Mouse (Mus musculus) kidney, embryonic 16.5 days (tissue): ENCODE measurements around the gene Tsx. TPM values are rescaled to one million over a fixed set of nuclear protein-coding genes. Genes with fewer than 3 reads are reported as not detected.

Source experiments
- ATAC-seq: fragments of 200-750 bp; cut with Nextera tagmentation; 2 replicates; pipeline ENCODE4 v1.8.0; 2017; ENCODE audit warnings: moderate TSS enrichment; ENCODE audit not compliant: low FRiP score, low TSS enrichment
- H3K27ac ChIP-seq: fragments of 300-500 bp; sonication (generic); 2 replicates; pipeline ENCODE4 v1.5.1; 2014; ENCODE audit warnings: low read length
- H3K27me3 ChIP-seq: fragments of 300-500 bp; sonication (generic); 2 replicates; pipeline ENCODE4 v1.6.1; 2014; ENCODE audit warnings: low read length, control low read depth, mixed read lengths; ENCODE audit not compliant: insufficient read depth
- H3K36me3 ChIP-seq: fragments of 300-500 bp; sonication (generic); 2 replicates; pipeline ENCODE4 v1.6.1; 2014; ENCODE audit warnings: low read length, control low read depth, mixed read lengths; ENCODE audit not compliant: insufficient read depth
- H3K4me1 ChIP-seq: fragments of 300-500 bp; sonication (generic); 2 replicates; pipeline ENCODE4 v1.6.1; 2014; ENCODE audit warnings: low read length, control low read depth, mixed read lengths; ENCODE audit not compliant: insufficient read depth
- H3K4me2 ChIP-seq: fragments of 300-500 bp; sonication (generic); replicated peaks from 2 replicates; pipeline ENCODE4 v1.6.1; 2014; ENCODE audit warnings: low read depth, low read length
- H3K4me3 ChIP-seq: fragments of 300-500 bp; sonication (generic); 2 replicates; pipeline ENCODE4 v1.5.1; 2014; ENCODE audit warnings: mild to moderate bottlenecking, low read length
- H3K9ac ChIP-seq: fragments of 300-500 bp; sonication (generic); replicated peaks from 2 replicates; pipeline ENCODE4 v1.6.1; 2014; ENCODE audit warnings: low read length
- H3K9me3 ChIP-seq: fragments of 300-500 bp; sonication (generic); 2 replicates; pipeline ENCODE4 v1.6.1; 2016; ENCODE audit warnings: low read length, control low read depth
- WGBS: fragments of 180-500 bp; shearing (Covaris S2); extraction: QIAGEN DNeasy Blood & Tissue Kit; methylation state at CpG from one replicate; pipeline ENCODE4 v1.1.7; 2014; 5-methylcytosine and 5-hydroxymethylcytosine counted together
- polyA plus RNA-seq: library from polyadenylated mRNA; unstranded; fragments of >200 nt; fragmentation: Nextera tagmentation; extraction: Ambion mirVana; gene quantifications from 2 replicates; pipeline ENCODE4 v1.2.1, GENCODE M21; 2015

The Tsx gene
- polyA plus RNA-seq, result 0.20 and 0.67 TPM in 2 replicates

DNA sequence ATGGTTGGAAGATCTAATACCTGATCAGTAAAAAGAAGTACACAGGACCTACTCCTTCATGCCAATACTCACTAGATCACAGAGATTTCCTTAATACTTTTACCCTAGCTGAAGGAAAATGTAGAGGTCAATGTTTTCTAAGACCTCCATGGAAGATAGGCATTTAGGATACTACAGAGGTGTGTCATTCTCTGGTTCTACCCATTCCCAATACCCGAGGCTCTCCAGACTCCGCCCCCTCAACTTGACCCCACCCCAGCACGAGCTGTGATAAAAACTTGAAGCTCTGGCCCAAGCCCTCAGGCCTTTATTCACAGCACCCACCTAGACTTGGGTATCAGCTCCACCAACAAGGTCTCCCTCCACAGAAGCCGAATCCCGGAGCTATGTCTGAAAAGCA lies at the start of gene Tsx:
Gene Tsx (plus strand): TSS at position 301 of the 400 bp plus-strand sequence.
- Histone ChIP-seq H3K4me1 (no peaks in the 10 kb centered on the region), H3K4me2 (no peak within 1 kb of the TSS), H3K4me3 (no peak within 1 kb of the TSS), H3K9me3 (no peaks in the 10 kb centered on the region), H3K36me3 (no peaks in the 10 kb centered on the region), H3K9ac (no peak within 1 kb of the TSS), H3K27me3 (peaks cover 21% of the 10 kb centered on the region; the same call in 1 of the 2 replicates), H3K27ac (no peak within 1 kb of the TSS)
- WGBS, result 74% methylated on average over 5 of the region's 5 CpGs
- ATAC-seq, result no peak

DNA sequence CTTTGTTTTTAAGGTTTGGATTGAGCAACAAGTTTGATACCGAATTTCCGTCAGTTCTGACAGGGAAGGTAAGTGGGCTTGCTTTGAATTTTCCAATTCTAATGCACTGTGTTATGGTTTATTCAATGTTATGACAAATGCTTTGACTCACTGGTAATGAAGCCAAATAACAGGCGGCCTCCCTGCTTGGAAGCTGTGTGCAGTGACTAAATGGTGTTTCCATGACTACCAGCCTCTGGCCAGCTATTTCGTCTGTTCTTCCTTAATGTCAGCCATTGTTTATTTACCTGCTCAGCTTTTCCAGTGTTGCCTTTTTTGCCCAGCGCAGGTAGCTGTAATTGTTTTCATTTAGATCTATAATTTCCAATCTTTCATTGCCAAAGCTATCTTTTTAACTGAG lies 48.1 kb upstream of the Tsx start:
- Histone ChIP-seq H3K27ac (no peak overlapping the region), H3K4me1 (no peaks in the 10 kb centered on the region), H3K9me3 (no peaks in the 10 kb centered on the region), H3K4me3 (no peak overlapping the region), H3K4me2 (no peak overlapping the region), H3K36me3 (no peaks in the 10 kb centered on the region), H3K27me3 (peaks cover 6% of the 10 kb centered on the region; the same call in 1 of the 2 replicates), H3K9ac (no peak overlapping the region)
- ATAC-seq, result no peak
- 66% methylated on average over 5 of the region's 5 CpGs for WGBS

DNA sequence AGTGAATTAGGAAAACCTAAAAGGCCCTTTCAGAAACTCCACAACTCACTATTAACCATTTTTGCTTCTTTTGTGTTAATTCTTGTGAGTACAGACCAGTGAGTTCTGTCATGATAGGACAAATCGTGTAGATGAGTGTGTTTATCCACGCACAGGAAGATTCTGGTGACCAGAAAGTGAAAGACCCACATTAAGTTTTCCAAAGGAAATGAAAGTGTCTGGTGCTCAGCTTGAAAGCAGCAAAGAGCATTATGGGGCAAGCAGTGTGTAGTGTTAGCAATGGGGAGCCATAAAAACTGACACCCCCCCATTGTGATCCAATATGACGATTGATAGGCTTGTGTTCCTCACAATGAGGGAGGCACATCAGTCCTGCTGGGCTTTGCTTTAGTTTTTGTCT lies 45.6 kb upstream of the Tsx start:
- WGBS, result 70% methylated on average over 3 of the region's 3 CpGs
- H3K9ac ChIP-seq, result no peak overlapping the region
- H3K4me2 ChIP-seq, result no peak overlapping the region
- no peaks in the 10 kb centered on the region for H3K36me3 ChIP-seq
- no peak for ATAC-seq
- no peaks in the 10 kb centered on the region for H3K4me1 ChIP-seq
- H3K9me3 ChIP-seq, result no peaks in the 10 kb centered on the region
- no peak overlapping the region for H3K4me3 ChIP-seq
- no peak overlapping the region for H3K27ac ChIP-seq
- peaks cover 8% of the 10 kb centered on the region; the same call in 1 of the 2 replicates for H3K27me3 ChIP-seq

DNA sequence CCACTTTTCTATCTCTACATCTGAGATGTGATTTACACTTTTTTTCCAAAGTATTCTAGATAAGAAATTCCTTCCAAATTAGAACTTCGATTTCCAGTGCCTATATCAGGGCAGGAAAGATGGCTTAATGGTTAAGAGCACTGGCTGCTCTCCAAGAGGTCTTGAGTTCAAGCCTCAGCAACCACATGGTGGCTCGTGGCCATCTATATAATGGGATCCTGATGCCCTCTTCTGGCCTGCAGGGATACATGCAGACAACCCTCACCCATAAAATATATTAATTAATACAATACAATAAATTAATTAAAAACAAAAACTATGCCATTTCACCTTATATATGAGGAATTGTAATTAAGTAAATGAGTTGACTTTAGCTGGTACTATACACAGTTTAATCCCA lies 43.0 kb upstream of the Tsx start:
- ATAC-seq, result no peak
- Histone ChIP-seq H3K36me3 (no peaks in the 10 kb centered on the region), H3K27me3 (peaks cover 8% of the 10 kb centered on the region; the same call in 1 of the 2 replicates), H3K27ac (no peak overlapping the region), H3K4me2 (no peak overlapping the region), H3K9ac (no peak overlapping the region), H3K9me3 (no peaks in the 10 kb centered on the region), H3K4me1 (no peaks in the 10 kb centered on the region), H3K4me3 (no peak overlapping the region)
- WGBS, result 63% methylated on average over 2 of the region's 2 CpGs

DNA sequence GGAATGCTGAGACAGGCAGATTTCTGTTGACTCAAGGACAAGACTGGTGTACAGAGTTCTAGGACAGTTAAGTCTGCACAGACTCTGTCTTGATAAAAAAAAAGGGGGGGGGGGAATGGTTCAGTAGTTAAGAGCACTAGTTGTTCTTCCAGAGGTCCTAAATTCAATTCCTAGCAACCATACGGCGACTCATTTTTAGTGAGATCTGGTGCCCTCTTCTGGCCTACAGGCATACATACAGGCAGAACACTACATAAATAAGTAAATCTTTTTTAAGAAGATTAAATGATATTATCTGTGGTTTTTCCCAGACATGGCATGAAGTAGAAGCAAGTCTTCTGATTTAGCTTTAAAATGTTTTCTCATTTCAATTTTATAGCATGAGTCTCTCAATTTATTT lies 42.6 kb upstream of the Tsx start:
- Histone ChIP-seq H3K36me3 (no peaks in the 10 kb centered on the region), H3K27me3 (peaks cover 8% of the 10 kb centered on the region; the same call in 1 of the 2 replicates), H3K4me3 (no peak overlapping the region), H3K9me3 (no peaks in the 10 kb centered on the region), H3K4me2 (no peak overlapping the region), H3K4me1 (no peaks in the 10 kb centered on the region), H3K9ac (no peak overlapping the region), H3K27ac (no peak overlapping the region)
- WGBS, result 43% methylated on average over 2 of the region's 2 CpGs
- ATAC-seq, result no peak

DNA sequence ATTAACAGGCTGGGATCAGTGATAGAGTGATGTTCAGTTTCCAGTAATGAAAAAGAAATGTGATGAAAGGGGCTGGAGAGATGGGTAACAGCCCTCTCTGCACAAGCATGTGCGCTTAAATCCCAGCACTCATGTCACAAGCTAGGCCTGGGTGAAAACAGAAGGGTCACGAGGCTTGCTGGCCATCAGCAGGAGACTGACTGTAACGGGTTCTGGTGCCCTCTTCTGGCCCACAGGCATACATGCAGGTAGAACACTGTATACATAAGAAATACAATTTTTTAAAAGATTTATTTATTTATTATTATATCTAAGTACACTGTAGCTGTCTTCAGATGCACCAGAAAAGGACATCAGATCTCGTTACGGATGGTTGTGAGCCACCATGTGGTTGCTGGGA lies 40.0 kb upstream of the Tsx start:
- WGBS, result 70% methylated on average over 5 of the region's 5 CpGs
- ATAC-seq, result no peak

DNA sequence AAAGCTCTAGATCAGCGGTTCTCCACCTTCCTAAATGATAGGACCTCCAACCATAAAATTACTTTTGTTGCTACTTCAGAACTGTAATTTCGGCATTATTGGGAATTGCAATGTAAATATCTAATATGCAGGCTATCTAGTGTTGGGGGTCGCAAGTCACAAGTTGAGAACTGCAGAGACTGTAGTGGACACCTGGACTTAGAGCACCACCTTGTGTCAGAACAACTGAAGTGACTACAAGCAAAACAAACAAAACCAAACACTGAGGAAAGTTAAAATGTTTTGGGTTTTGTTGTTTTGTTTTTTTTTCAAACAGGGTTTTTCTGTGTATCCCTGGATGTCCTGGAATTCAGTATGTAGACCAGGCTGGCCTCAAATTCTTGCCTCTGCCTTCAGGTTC lies 29.7 kb upstream of the Tsx start:
- 75% methylated on average over 3 of the region's 3 CpGs for WGBS
- Histone ChIP-seq H3K4me1 (no peaks in the 10 kb centered on the region), H3K4me2 (no peak overlapping the region), H3K36me3 (no peaks in the 10 kb centered on the region), H3K4me3 (no peak overlapping the region), H3K27ac (no peak overlapping the region), H3K9me3 (no peaks in the 10 kb centered on the region), H3K9ac (no peak overlapping the region), H3K27me3 (peaks cover 5% of the 10 kb centered on the region; the same call in 1 of the 2 replicates)
- no peak for ATAC-seq

More for the DNA sequence above, 40.0 kb upstream of the Tsx start:
- H3K4me2 ChIP-seq, result no peak overlapping the region
- no peak overlapping the region for H3K4me3 ChIP-seq
- no peaks in the 10 kb centered on the region for H3K36me3 ChIP-seq
- no peaks in the 10 kb centered on the region for H3K4me1 ChIP-seq
- H3K27me3 ChIP-seq, result peaks cover 13% of the 10 kb centered on the region; the same call in 1 of the 2 replicates
- H3K27ac ChIP-seq, result no peak overlapping the region
- H3K9ac ChIP-seq, result no peak overlapping the region
- no peaks in the 10 kb centered on the region for H3K9me3 ChIP-seq

DNA sequence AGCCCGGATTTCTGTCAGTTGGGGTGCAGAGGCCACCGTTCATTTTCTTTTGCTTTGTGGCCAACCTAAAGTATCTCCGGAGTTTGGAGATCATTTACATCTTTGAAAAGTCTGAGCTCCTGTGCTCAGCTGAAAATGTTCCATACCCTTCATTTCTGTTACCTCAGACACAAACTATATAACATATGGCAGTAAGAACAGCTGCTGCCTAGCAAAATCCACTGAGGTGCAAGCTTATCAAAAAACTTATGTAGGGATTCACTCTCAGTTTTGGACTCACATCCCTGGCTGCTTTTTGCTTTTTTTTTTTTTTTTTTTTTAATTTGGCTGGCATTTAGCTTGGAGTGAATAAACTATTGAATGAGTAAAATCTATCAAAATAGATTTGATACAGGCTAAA lies 26.1 kb upstream of the Tsx start:
- Histone ChIP-seq H3K4me2 (no peak overlapping the region), H3K4me1 (no peaks in the 10 kb centered on the region), H3K27me3 (peaks cover 7% of the 10 kb centered on the region; the same call in 1 of the 2 replicates), H3K27ac (no peak overlapping the region), H3K9me3 (no peaks in the 10 kb centered on the region), H3K4me3 (no peak overlapping the region), H3K9ac (no peak overlapping the region), H3K36me3 (no peaks in the 10 kb centered on the region)
- ATAC-seq, result no peak
- WGBS, result 76% methylated on average over 3 of the region's 3 CpGs

DNA sequence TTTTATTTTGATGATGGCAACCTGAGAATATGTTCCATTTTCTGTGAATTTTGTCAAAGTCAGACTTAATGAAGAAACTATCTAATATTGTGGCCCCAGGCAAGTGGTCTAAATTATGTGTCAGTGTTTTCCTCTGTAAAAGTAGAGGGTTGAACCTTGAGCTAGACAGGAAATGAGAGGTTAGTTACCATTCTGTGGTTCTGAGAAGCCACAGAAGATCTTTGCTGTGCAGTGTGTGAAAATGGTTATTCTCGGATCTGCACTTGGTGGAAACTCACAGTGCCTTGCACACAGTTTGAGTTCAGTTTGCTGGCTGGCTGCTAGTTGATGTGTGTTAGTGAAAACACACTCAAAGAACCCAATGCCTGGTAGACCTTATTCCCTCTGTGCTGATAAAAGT lies 20.4 kb upstream of the Tsx start:
- Histone ChIP-seq H3K9me3 (no peaks in the 10 kb centered on the region), H3K36me3 (no peaks in the 10 kb centered on the region), H3K4me2 (no peak overlapping the region), H3K4me3 (no peak overlapping the region), H3K27me3 (peaks cover 11% of the 10 kb centered on the region; the same call in 1 of the 2 replicates), H3K9ac (no peak overlapping the region), H3K27ac (no peak overlapping the region), H3K4me1 (no peaks in the 10 kb centered on the region)
- WGBS, result 72% methylated on average over 1 of the region's 1 CpGs
- ATAC-seq, result no peak

DNA sequence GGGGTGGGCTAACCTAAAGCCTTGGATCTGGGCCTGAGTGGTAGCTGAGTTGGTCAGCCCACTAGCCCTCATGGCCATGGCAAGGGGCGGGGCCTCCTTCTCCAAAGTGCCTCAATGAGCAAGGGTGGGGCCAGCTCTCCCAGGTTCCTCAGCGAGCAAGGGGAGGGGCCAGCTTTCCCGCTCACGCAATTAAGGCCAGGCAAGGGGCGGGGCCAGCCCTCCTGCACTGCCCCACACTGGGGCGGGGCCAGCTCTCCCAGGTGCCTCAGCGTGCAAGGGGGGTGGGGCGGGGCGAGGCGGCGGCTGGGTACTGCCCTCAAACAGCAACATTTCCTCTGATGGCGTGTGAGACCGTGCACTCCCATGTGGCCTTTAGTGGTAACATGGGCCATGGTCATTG lies 9.2 kb upstream of the Tsx start:
- H3K36me3 ChIP-seq, result no peaks in the 10 kb centered on the region
- no peaks in the 10 kb centered on the region for H3K9me3 ChIP-seq
- H3K4me1 ChIP-seq, result no peaks in the 10 kb centered on the region
- H3K4me3 ChIP-seq, result no peak overlapping the region
- no peak overlapping the region for H3K9ac ChIP-seq
- ATAC-seq, result no peak
- H3K4me2 ChIP-seq, result no peak overlapping the region
- no peak overlapping the region for H3K27ac ChIP-seq
- H3K27me3 ChIP-seq, result peaks cover 8% of the 10 kb centered on the region; the same call in 1 of the 2 replicates
- WGBS, result 49% methylated on average over 12 of the region's 13 CpGs
